Mouse (Mus musculus) cerebellum, adult 9-11 months (tissue): Measurements from ENCODE around the gene Sox6.

Experiments used
- DNase-seq: peaks from one replicate; pipeline ENCODE4 v3.0.0; 2022

Sox6 gene

DNA sequence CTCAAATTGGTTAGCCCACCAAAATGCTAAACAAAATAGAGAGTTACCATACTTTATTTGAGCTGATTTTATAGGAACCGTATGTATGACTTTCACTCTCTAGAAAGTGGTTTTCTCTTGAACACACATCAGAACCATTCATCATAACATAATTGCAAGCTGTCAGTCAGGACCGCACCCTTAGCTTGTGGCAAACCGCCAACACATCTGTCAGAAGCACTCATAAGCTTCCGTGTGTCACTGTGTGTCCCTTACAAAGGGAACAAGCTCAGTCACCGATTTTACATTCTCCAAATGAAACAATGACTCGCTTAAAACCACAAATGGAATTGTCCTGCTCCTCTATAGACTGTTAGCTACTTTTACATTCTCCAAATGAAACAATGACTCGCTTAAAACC is 304.5 kb downstream of the Sox6 start:
- DNase-seq, result no peak

DNA sequence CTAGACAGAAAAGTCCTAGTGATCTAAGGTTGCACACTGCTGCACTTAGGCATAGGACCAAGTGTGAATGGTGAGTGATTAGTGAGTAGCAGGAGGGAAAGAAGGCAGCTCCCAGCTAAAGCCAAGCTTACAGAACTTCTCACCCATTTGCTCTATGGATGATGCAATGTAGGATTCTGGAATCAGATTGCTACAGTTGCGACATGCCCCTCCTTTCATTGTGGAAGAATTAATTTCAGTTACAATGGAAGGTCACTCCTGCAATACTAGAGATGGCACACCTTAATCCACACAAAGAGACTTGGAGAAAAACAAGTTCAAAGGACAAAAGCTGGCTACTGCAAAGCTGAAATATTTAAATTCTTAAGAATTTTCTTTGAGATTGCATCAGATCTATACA is 305.8 kb downstream of the Sox6 start:
- no peak for DNase-seq

DNA sequence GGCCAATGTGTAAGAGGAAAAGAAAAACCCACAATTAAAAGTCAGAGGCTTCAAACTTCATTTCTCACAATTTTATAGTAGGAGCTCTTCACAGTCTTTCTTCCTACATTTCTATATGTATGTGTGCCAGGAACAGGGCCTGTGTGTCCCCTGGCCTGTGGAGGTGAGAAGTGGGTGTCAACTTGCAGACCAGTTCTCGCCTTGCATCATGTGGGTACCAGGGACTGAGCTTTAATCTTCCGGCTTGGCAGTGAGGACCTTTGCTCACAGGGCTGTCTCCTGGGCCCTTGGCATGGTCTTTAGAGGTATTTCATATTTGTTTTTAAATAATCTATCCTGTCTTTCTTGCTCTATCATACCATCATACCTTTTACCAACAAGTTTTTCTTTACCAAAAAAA is 311.8 kb downstream of the Sox6 start:
- DNase-seq, result no peak

GRCm38 (mm10) chr7:115724404-115724803 is 314.2 kb downstream of the Sox6 start:
- no peak for DNase-seq

DNA sequence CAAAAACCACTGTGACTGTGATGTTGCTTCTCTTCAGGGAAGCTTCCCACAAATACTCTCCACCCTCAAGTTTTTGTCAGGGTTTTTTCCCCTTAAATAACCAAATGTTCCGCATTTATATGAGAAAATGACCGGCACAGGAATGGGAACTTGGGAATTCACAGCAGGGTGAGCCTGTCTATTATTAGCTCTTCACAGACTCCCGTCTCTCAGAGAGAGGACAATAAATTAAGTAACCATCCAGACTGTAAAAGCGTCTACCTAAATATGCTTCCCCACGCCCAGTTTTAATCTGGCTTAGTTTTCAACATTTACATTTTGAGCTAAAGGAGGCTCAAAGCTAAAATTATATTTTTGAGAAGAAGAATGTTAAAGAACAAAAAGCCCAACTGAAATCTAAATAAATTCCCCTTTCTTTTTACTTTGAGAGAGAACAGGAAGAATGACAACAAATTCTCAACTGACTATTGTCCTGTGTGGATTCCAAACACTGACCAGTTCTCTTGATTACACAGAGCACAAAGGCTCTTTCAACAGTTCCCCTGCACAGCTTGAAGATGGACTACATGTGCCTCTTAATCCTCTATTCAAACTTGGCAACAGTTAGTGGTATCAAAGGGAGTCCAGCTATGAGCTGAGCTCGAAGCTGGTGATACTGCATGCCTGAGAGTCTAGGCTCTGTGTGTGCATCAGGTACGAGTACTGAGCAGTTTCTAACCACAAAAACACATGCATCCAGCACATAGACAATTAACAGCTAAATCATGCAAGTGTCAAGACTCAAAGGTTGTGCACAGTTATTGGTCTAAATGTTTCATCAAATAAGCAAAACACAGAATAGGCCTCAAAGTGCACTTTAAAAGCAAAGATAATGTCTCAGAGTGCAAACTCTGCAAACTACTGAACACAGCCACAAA is 316.7 kb downstream of the Sox6 start:
- DNase-seq, result no peak

GRCm38 (mm10) chr7:115719791-115720190 is 318.8 kb downstream of the Sox6 start:
- DNase-seq, result no peak

GRCm38 (mm10) chr7:115706141-115706540 is 332.5 kb downstream of the Sox6 start:
- DNase-seq, result no peak

DNA sequence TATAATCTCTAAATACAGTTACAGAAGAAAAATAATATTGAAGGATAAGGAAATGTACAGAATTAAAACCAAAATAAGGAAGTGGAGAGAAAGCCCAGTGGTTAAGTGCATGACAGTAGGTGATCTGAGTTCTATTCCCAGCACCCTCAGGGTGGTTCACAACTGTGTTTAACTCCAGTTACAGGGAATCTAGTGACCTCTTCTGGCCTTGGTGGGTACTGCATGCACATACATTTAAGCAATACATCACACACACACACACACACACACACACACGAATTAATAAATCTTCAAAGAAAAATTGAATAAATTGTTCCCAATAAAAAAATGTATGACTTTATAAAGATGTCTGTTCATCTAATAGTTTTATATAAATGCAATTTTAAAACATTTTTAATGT is 340.5 kb downstream of the Sox6 start:
- DNase-seq, result no peak

DNA sequence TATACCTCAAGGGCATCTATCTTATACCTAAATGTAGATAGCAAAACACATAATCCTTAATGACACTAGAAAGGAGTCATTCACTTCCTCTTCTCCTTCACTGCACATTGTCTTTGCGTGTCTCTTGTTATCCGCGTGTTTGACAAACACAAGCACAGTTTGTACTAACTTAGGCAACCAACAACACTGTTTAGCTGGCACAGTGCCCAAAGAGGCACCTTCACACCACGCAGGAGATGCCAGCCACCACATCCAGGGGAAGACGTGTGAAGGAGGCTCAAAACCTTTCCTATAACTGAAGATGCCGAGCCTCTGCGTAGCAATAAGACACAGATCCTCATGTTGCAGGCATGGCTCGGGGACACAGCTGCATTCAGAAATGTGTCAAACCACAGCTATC is 345.4 kb downstream of the Sox6 start:
- no peak for DNase-seq

DNA sequence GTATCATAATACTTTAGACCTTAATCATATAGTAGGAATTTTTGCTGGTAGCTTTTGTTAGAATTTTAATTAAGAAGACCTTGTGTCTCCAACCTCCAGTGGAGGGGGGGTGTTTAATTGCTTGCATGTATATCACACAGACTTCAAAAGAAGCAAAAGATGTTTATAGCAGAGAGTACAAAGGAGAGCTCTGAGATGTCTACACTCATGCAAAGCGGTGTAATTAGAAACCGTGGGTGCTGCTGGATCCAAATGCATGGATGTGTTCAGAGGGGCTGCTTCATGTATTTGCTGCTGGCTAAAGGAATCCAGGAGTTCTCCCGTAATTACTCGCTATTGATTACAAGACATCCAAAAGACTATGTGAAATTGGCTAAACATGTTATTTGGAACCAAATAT is 347.5 kb downstream of the Sox6 start:
- DNase-seq, result no peak

DNA sequence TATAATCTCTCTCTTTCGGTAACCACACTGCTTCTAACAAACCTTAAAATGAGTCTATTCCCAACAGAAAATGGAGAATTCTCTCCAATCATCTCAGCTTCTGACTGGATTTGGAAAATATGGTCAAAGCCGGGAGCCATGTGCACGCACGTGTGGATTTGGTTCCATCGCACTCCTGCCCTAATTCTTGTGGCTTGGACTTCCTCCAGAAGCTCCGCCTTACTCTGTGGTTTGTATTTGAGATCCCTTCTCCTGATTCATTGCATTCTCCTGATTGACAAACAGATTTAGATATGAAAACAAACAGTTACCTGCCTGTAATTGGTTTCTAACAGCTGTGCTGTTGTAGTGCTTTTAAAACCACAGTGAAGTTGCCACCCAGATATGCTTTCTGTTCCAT is 351.9 kb downstream of the Sox6 start:
- no peak for DNase-seq

DNA sequence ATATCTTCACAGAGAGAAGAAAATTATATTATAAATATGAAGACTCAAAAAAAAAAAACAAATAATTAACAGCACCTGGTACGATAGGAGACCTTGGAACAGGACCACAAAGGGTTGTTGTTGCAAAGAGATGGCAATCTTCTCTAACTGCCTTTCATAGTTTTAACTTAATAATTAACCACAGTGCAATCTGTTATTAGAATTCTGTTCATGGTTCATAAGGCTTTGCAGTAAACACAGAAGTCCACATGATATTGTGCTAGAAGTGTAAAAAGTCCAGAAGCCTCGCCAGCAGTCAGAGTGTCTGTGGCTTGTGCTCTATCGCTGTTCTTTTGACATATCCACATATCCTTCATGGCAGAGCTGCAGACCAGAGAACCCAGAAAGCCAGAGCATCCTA is 354.5 kb downstream of the Sox6 start:
- DNase-seq, result no peak

GRCm38 (mm10) chr7:115671749-115672148 is 366.8 kb downstream of the Sox6 start:
- no peak for DNase-seq

GRCm38 (mm10) chr7:115671272-115671671 is 367.3 kb downstream of the Sox6 start:
- no peak for DNase-seq

DNA sequence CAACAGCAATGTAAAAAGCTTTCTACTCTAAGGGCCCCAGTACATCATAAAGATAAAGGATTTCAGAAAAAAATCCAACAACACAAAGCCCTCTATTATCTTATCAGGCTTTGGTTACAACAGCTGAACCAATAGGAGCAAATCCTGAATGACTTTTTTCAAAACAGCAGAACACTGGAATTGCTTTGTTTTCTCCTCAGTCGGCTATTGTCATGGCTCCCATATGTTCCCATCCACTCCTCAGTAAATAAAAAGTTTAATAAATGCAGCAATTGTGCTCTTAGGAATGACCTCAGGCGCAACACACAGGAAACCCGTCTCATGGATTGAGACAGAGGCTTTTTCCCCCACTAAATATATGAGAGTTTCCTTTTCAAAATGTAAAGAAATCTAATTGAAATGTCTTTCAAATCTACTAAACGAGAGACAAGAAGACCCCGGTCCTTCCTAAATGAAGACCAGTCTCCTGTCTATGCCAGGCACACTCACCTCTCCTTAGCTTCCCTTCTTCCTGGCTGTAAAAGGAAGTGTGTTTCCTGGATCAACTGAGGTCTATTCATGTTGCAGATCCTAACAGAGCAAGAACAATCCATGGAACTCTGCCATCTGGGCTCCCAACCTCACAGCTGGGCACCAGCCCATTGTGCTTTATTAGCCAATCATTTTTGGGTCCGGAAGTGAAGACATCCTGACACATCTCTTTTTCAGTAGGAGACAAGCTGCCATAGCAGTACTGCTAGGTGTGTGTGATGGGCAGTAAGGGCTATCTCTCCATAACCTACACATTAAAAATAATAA is 369.2 kb downstream of the Sox6 start:
- no peak for DNase-seq

GRCm38 (mm10) chr7:115666686-115667382 is 371.8 kb downstream of the Sox6 start:
- DNase-seq, result no peak

DNA sequence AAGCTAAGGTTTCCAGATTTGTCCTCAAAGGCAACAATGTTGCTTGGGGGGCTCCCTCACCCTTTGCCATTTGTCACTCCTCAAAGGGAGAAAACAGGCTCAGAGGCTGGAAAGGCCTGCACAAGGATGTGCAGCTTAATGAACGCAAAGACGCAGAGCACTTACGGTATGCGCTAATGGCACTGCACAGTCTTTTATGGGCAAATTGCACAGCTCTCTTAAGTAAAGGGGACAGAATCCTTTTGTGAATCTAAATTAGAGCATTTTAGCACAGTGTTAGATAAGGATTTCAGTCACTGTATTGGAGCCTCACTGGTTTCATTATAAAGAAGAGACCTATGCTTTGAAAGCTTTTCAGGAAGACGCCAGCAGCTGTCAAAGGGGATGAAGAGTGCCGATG is 375.2 kb downstream of the Sox6 start:
- DNase-seq, result no peak

DNA sequence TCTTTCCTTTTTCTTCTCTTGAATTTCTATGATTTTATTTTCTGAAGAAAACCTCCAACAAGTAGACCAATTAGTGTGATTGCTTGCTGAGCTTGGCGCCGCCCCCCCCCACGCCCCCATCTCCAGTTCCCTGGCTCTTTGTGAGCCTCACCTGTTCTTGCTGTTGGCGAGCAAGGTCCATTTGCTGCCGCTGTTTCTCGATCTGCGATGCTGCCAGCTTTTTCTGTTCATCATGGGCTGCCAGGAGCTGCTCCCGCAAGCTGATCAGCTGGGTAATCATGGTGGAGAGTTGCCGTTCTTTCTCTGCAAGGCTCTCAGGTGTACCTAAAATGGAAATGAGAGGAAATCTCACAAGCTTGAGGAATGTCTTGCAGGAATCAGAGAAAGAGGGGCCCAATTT is 376.5 kb downstream of the Sox6 start:
- no peak for DNase-seq

DNA sequence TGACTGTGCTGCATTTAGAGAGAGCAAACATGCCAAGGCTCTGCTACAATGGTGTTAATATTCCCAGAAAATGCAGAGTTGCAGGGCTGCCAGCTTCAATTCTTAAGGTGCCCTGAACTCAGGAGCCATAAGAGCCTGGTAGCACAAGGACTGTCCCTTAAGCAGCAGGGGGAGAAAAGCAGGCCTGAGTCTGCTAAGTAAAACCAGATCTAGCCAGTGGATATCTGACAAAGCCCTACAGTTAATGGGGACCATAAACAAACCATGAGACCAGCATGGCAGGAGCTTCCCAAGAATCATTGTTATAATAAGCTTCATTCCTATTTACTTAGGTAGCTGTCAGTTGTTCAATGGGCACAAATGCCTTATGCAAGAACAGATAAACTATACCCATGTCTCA is 391.9 kb downstream of the Sox6 start:
- no peak for DNase-seq

DNA sequence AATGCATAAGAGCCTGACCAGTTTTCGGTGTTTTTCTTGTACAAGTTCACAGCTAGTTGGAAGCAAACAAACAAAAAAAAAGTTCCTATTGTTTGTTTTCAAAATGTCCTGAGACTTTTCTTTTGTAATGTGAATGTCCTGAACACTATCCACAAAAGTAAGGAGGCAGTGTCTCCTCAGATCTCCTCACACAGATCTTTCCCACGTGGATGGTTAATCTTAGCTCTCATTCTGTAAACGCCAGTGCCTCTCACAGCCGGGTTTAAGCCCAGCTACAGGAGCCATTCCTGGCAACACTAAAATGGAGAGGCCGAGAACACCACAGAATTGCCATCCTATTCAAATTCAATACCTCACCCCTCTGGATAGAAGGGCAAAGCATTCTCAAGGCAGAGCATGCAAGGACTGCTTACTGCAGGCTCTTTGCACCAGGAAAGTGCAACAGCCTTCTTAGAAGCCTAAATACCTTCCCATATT is 392.6 kb downstream of the Sox6 start:
- no peak for DNase-seq

DNA sequence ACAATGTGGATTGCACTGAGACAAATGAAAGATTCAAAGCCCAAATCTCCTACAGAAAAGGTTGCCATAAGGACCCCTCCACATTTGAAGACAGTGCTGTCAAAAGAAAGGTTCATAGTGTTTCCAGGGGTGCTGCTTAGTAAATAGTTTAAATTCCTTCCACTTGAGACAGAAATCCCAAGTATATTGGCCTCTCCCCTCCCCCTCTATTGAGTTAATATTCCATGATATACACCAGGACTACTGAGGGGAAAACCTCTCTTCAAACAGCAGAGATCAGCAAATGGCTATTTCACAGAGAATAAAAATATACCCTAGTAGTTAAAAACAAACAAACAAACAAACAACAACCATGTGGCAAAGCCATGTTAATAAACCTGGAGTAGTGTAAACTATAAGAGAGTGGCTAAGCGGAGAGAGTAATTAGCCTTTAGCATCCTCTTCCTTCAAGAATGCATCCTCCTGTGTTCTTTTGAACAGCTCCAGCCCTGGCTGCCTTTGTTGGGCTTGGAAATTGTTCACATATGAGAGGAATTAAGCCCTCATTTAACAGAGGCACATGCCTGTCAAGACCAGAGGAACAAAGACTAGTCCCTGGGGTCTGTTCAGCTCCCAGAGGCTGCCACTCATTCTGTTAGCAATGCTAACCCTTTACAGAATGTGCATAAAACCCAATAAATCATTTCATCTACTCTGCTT is 393.2 kb downstream of the Sox6 start:
- no peak for DNase-seq

DNA sequence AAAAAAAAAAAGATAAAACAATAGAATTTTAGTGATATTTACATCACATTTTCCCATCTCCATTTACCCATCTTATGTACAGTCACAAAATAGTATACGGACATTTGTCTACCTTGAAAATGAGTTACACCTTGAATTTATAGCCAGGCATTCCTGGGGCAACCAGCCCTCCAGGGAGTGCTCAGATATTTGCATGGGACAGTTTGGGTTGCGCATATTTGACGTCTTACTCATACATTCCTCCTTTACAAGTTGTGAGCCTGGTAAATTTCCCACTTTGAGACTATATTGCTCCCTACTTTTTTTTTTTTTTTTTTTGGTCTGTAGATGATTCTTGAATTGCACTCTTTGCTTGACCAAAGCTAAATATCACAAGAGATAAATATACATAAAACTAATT is 407.9 kb downstream of the Sox6 start:
- no peak for DNase-seq

DNA sequence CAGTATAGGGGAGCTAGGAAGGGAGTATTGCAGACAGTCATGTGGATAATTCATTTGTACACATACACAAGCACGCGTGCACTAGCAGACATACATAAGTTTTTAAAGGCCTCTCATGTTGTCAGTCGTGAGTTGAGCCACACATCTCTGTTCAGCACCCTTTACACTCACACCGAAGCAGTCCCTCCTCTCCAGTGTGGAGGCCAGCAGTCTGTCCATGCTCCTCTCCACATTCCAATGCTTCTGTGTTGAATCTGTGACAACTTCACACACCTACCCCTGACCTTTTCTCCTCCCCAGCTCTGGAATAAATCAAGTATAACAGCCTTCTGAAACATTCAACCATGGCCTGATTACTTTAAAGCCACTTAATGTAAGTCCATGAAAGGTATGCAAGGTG is 408.3 kb downstream of the Sox6 start:
- no peak for DNase-seq
